Mouse (Mus musculus) induced T-regulatory cell, adult 2 months (primary cell): Measurements from ENCODE around the gene Zkscan5.
"Not testable (repeated sequence)": the region's sequence is repeated elsewhere in the genome, so short reads cannot be mapped to it uniquely, and the experiment has no call there.

Source experiments
- DNase-seq: peaks from one replicate; pipeline ENCODE4 v3.0.0-alpha.2; 2012; ENCODE audit warnings: low read depth

Zkscan5 gene

DNA sequence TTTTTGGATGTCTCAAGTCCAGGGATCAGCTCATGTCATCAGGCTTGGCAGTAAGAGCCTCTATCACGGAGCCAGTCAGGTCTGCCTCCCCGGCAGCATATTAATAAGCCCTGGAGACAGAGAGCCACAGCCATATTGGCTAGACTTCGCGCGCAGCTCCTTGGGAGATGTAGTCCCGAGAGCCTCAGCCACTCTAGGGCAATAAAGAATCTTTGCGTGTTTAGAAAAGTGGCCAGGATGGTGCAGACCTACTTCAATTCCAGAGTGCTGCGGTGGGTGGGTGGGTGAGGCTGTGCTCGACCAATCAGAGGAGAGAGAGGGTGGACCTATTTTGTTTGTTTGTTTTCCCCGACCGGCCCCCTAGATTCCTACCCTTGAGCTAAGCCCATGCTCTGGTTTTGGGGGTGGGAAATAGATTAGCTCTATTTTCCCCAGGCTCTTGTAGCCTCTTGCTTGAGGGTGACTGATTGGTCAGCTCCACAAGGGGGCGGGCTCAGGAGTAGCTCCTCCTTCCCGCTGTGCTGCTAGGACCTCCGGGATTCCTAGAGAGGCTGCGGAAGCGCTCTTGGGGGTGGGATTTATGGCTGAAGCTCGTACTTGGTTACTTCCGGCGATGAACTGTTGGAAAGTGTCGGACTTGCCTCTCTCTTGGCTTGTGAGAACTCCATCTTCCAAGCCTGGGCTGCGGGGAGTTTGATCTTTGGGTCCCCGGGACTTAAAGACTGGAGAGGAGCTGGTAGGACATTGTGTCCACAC lies at the start of gene Zkscan5:
Gene Zkscan5 (plus strand): TSS at position 627 of the 756 bp plus-strand sequence.
- DNase-seq, result peak; percentile 97

DNA sequence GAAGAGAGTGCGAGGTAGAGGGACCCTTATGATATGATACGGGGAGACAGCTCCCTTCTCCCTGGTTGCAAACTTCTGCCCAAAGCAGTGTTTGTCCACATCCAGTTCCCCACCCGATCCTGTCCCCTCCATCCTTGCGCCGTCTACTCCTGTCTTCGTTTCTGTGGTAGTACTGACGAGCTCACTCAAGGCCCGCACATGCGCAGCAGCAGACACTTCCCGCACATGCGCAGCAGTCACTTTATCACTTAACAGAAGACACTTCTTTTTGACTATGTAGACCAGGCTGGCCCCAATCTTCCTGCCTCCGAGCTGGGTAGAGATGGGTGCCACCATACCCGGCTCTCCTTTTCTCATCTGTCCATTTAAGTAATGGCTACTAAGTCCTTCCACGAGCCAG lies 43.0 kb upstream of the Zkscan5 start:
- no peak for DNase-seq

DNA sequence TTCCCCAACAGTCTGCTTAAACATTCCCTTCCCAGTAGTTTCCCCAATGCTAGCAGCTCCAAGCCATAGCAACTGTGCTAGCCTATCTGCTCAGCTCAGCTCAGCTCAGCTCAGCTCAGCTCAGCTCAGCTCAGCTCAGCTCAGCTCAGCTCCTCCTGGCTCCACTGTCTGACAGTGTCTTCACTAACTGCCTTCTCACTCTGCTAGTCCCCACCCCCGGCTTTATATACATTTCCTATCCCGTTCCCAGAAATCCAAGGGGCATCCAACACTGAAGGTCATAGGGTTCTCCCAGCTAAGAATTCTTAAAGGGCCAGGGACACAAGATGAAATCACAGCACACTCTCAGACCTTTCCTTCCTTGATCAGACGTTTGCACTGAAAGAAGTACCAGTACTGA lies 39.7 kb upstream of the Zkscan5 start:
- DNase-seq, result no peak

DNA sequence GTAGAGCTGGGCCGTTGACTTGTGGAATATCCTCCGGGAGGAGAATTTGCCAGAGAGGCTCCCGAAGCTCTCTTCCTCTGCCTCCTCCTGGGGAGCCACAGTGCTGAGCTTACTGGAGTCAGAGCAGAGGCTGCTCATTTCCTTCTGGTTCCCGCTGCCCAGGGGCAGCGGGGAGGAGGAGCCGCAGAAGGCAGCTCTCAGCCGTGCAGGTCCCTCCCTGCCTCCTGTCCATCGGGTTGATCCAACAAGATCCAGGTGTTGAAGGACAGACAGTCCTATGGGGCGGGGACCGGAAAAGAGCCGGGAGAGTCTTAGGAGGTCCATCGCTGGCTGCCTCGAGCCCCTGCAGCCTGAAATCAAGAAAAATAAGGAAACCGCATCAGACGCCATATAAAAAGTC lies 39.2 kb upstream of the Zkscan5 start:
- DNase-seq, result no peak

DNA sequence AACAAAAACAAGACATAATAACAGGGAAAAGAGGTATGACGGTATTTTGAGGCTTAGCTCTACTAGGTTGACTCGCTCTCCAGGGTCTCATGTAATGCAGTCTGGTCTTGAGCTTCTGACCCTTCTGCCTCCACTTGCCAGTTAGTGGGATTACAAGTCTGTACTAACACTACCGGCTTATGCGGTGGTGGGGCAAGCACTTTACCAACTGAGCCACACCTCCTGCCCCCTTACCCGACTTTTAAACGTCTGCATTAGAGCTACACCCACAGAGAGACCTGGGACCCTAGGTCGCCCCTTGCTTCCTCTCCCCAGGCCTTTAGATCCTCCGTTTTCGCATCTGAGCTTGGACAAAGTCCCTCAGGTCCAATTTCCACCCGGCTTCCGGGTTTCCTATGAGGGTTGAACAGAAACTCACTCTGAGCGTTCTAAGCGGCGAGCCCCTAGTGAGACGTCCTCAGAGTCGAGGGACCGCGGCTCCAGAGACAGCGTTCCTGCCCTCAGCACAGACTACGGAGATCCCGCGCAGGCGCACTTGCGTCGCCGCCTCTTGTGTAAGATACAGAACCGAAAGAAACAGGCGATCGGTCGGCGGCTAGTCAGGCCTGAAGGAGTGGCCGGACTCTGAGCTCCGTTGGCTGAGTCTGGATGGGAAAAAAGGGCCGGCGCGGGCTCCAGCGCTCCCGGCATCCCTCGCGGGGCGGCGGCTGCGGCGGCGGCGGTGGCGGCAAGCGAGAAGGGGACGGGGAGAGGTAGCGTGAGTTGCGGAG lies 37.6 kb upstream of the Zkscan5 start, which contains the start of the genes Ptcd1 and Cpsf4:
Gene Ptcd1 (minus strand): TSS at position 573 of the 770 bp plus-strand sequence.
Gene Cpsf4 (plus strand): TSS at position 678 of the 770 bp plus-strand sequence.
- peak; percentile 99 for DNase-seq

DNA sequence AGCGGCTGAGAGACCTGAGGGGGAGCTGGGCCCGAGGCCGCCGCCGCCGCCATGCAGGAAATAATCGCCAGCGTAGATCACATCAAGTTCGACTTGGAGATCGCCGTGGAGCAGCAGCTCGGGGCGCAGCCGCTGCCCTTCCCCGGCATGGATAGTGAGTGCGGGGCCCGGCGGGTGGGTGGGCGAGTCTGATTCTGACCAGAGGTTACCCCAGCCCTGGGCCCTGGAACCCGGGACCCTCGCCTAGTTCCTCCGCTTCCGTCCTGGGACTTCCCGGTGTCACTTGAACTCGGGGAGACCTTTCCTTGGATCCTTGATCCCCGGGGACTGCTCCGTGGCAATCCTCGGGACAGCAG lies 37.1 kb upstream of the Zkscan5 start:
- no peak for DNase-seq

DNA sequence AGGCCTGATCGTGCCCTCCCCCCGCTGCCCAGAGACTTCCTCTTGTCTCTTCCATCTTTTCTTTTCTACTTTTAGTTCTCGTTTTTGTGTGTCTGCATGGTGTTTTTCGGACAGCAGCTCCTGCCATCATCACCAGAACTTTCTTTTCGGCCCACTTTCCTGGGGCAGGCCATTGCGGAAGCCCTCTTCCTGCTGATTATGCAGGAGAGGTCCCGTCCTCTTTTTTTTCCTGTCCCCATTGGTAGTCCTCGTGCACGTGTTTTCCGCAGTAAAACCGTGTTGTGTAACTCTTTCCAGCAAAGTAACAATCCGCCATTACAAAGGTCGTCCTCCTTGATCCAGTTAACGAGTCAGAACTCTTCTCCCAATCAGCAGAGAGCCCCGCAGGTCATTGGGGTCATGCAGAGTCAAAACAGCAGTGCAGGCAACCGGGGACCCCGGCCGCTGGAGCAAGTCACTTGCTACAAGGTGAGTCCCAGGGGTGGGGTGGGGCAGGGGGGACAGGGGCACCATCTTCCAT lies 25.8 kb upstream of the Zkscan5 start:
- DNase-seq, result no peak

DNA sequence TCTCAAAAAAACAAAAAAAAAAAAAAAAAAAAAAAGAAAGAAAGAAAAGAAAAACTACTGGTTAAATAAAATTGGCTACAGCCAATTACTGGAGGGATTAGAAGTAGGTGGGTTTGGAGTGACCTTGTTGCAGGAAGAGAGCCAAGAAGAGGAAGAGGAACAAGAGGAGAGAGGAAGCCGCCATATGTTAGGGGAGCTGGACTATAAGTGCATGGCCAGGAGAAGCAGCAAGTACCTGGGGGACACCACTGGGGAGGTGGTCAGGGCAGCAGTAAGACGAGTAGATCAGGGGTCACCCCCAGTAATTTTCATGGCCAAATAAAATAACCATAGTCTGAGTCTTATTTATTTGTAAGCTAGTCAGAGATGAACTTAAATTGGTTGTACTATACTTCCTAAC lies 19.1 kb upstream of the Zkscan5 start:
- no peak for DNase-seq

DNA sequence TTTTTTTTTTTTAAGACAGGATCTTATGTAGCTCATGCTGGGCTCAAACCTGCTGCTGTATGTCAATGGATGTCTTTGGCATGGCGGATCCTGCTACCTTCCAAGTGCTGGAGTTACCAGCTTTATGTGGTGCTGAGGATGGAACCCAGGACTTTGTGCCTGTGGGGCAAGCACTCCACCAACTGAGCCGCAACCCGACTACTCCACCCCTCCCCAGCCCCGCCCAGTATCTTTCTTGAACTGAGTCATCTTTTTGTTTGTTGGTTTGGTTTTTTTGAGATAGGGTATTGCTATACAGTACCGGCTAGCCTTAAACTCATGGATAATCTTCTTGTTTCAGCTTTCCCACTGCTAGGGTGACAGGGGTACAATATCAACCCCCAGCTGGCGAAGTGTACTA lies 14.9 kb upstream of the Zkscan5 start:
- peak; percentile 63 for DNase-seq

DNA sequence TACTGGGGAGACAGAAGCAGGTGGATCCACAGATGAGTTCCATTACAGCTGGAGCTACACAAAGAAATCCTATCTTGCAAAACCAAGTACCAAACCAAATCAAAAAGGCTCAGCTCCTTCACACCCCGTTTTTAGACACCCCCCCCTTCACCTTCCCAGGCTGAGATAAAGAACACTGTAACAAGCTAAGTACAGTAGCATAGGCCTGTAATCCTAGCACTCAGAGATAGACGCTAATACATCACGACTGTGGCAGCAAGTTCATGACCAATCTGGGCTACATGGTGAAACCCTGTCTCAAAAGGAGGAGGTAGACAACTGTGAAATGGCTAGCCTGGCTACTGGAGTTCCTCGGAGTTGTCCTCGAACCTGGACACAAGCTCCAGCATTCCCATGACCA lies 14.0 kb upstream of the Zkscan5 start:
- peak; percentile 32 for DNase-seq

DNA sequence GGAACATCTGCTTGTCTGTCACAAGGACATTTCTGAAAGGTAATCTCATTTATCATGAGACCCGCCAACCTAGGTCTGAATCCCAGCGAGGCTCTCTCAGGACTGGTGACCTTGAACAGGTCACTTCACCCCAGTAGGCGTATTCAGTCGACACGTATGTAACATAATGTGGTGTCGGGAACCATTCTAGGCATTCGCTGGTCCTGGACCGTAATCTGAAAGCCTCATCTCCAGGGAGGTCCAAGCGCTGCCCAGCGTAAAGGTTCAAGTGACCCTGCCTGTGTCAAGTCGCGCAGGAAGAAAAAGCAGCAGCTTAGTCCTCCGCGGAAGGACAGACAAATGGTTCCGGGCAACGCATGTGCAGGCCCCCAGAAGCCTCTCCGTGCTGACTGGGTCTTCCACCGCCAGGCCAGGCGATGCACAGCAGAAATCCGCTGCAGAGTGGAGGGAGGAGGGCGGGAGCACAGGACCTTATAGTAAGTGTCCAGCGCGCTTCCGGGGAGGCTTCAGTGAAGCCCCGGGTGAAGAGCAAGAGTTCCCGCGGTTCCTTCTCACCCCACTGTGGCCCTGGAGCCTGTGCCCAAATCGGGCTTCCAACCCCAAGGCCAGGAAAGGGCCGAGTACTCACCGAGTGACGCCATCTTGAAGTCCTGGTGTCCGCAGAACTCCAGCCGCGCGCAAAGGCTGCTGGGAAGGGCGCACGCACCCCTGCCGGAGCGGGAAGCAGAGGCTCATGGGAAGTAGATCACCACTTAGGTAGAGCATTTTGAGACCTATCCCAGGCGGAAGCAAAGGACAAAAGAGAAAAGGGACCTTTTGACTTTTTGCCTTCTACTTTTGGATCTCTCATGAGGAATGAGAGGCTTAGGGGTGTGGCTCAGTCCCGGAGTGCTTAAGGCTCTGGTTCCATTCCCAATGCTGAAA lies 13.2 kb upstream of the Zkscan5 start:
- DNase-seq, result peak; percentile 88

DNA sequence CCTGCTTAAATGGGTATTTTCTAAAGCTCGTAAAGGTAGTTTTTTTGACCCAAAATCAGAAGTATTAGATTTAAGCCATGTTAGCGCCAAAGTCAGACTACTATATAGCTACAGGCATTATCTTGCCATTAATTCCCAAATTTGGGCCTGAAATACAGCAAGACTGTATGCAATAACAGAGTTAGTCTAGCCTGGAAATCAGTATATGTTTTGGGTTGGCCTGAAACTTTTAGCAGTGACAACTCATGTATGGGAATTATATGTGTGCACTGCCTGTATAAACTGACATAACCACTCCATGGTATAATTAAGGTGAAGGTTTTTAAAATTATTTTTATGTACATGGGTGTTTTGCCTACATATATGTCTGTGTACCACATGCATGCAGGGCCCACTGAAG lies 12.4 kb upstream of the Zkscan5 start, which contains the start of gene Atp5j2:
Gene Atp5j2 (minus strand): TSS at position 101 of the 400 bp plus-strand sequence.
- DNase-seq, result no peak

DNA sequence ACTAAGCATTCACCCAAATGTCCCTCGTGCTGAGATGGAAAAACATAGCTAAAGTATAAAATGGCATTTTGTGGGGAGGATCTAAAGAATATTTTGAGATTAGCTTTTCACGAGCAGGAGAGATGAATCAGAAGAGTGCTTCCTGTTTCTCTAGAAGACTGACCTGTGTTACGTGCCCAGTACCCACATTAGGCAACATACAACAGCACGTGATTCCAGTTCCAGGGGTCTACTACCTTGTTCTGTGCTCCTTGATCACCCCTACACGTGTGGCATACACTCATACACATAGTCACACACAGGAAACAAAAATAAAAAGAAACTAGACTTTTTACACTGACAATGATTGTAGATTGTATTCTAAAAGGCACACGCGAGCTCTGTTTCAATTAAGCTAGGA lies 4.0 kb upstream of the Zkscan5 start:
- peak; percentile 13 for DNase-seq

DNA sequence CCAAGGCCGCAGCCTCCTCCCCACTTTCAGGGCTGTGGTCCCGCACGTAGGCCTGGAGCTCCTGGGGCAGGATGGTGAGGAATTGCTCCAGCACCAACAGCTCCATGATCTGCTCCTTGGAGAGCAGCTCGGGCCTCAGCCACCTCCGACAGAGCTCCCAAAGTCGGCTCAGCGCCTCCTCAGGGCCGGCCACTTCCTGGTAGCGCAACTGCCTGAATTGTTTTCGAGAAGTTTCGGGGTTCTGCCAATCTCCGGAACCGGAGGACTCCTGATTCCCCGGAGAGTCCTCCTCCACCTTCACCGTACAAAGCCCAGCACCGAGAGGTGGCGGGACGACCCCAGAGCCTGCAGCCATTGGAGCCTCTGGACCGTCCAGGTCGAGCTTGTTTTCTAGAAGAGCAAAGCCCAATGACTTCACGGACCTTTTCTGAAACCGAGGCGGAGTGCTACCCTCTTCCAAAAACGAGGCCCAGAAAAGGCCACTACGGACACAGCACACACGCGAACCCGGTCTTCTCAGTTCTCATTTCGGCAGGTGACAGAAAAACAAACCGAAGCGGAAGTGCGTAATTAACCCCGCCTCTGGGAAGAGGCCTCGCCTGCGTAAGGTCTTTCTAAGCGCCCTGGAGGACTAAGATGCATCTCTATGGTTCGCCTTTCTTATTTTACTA lies 2.9 kb upstream of the Zkscan5 start, which contains the start of gene Zkscan14:
Gene Zkscan14 (minus strand): TSS at position 548 of the 671 bp plus-strand sequence.
- peak; percentile 95 for DNase-seq

DNA sequence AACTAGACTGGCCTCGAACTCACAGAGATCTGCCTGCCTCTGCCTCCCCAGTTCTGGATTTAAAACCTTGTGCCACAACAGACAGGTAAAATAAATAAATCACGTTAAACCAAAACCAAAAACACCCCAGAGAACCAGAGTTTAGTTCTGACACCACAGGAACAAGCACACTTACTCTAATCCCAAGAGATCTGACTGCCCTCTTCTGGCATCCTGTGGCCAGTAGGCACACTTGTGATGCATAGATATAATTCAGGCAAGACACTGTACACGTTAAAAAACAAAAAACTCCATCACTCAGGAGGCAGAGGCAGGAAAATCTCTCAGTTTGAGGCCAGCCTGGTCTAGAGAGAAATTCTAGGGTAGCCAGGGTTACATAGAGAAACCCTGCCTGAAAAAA lies 1.9 kb upstream of the Zkscan5 start:
- peak; percentile 32 for DNase-seq

DNA sequence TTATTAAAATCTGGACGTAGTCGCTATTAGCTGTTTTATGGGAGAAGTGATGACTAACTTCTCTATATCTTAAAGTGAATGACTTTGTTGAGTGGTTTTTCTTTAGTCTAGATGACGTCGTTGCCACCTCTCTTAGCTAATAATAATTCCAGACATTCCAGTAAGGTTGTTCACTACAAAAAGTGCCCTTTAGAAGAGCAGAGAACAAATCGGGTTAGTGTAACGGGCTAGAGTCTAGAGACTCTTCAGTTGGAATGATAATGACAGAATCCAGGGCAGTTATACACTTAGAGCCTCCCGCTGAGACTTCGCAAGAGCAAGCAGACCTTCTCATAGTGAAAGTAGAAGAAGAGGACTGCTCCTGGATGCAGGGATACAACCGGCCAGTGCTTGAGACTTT lies 679 bp downstream of the Zkscan5 start:
- DNase-seq, result peak; percentile 40

DNA sequence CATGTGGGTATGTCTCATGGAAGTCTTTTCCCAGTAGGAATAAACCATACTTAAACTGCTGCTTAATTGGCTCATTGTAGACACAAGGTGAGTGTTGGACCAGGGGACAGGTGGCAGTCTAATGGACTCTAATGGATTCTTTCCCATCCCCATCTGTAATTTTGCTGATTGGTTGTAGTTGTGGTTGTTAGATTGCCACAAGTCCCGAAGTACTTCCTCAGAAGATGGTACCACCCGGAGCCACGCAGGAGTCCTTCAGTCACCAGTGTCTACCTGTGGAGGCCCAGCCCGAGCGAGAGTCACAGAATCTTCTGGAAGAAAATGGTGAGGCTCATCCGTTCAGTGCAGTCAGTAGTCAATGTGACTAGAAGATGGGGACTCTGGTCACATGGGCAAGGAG lies 3.0 kb downstream of the Zkscan5 start:
- DNase-seq, result no peak

DNA sequence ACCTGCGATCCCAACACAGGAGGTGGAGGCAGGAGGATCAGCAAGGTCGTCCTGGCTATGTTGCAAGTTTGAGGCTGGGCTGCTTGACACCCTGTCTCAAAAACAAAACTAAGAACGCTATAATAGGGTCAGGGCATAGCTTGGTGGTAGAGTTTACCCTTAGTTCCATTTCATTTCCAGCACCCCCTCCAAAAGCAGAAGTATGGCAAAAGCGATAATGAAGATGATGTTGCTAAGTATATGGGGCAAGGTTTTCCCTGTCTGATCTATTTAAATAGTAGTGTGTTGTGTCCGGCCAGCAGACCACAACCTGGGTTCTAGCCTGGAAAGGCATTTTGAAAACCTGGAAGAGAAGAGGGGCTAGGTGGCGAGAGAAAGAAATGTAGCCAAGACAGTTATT lies 3.6 kb downstream of the Zkscan5 start:
- no peak for DNase-seq

DNA sequence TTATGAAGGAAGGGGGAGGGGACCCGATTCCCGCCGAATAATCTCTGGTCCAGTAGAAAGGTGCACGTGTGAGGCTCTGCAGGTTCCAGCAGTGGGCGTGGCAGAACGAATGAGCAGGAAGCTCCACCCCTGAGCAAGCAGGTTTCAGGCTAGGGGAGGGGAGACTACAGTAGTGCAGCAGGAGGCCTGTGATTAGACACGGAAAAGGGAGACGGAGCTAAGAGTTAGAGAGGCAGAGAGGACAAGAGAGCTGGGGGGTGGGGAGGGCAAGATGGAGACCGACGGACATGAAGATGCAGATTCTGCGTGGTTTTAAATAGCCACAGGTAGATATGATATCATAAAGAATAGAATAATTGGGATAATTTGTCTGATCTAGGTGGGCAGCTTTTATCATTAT lies 4.0 kb downstream of the Zkscan5 start:
- DNase-seq, result not testable (repeated sequence)

DNA sequence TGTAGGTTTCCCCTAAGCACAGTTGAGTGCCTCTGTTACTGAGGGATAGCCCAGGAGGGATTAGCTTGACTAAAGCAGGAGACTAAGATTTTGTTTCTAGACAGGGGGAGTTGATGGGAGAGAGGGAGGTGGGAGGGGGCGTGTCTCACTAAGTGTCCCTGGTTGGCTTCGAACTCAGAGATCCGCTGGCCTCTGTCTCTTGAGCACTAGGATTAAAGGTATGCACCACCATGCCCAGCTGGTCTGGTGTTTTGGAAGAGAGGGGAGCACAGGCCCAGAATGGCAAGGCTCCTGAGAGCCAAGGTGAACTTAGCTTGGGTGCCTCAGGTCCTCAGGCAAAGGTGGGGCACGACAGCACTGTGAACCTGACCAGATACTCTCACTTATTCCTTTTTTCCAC lies 7.0 kb downstream of the Zkscan5 start:
- no peak for DNase-seq

DNA sequence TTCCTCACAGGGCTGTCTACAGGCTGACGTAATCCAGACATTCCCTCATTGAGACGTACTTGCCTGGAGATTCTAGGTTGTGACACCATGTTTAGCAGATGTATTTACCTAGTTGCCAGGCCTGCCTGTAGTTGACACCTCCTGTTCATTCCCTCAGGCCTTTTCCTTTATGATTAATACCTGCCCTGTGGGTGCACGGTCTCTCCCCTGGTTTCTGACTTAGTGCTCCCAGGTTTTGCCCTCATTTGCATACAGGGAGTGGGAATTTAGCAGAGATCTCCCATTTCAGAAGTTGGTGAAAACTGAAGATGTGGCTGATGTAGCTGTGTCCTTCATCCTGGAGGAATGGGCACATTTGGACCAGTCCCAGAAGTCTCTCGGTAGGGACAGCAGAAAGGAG lies 7.9 kb downstream of the Zkscan5 start:
- no peak for DNase-seq
